Mouse (Mus musculus): ENCODE results near the gene Csnk1g1.

- TF ChIP-seq CTCF (IDR thresholded peaks at IDR 0.05; ENCODE audit: low read depth) (no peak), EP300 (IDR thresholded peaks at IDR 0.05; ENCODE audit: low read depth) (no peak)
Measured at GRCm38 (mm10) chr9:66087062-66087461, 178.3 kb downstream of the Csnk1g1 start.

All from liver, postnatal 0 days (tissue).